Mouse (Mus musculus) liver, embryonic 15.5 days (tissue): ENCODE measurements around the gene 4930407I10Rik. TPM values are rescaled to one million over a fixed set of nuclear protein-coding genes. Genes with fewer than 3 reads are reported as not detected.

Experiments used
- ATAC-seq: fragments of 200-750 bp; cut with Nextera tagmentation; 2 replicates; pipeline ENCODE4 v1.8.0; 2017; ENCODE audit warnings: moderate number of reproducible peaks, mild to moderate bottlenecking, moderate library complexity; ENCODE audit not compliant: insufficient read depth
- H3K27ac ChIP-seq: fragments of 300-500 bp; sonication (generic); replicated peaks from 2 replicates; pipeline ENCODE4 v1.5.1; 2015; ENCODE audit warnings: mild to moderate bottlenecking, inconsistent platforms
- H3K27me3 ChIP-seq: fragments of 300-500 bp; sonication (generic); 2 replicates; pipeline ENCODE4 v1.6.1; 2015; ENCODE audit warnings: mild to moderate bottlenecking, inconsistent platforms
- H3K36me3 ChIP-seq: fragments of 300-500 bp; sonication (generic); replicated peaks from 2 replicates; pipeline ENCODE4 v1.6.1; 2015; ENCODE audit warnings: moderate library complexity, mild to moderate bottlenecking, inconsistent platforms
- H3K4me1 ChIP-seq: fragments of 300-500 bp; sonication (generic); replicated peaks from 2 replicates; pipeline ENCODE4 v1.6.1; 2015; ENCODE audit warnings: inconsistent platforms
- H3K4me2 ChIP-seq: fragments of 300-500 bp; sonication (generic); 2 replicates; pipeline ENCODE4 v1.6.1; 2015; ENCODE audit warnings: moderate library complexity, mild to moderate bottlenecking, inconsistent platforms
- H3K4me3 ChIP-seq: fragments of 300-500 bp; sonication (generic); replicated peaks from 2 replicates; pipeline ENCODE4 v1.5.1; 2015; ENCODE audit warnings: mild to moderate bottlenecking, inconsistent platforms
- H3K9ac ChIP-seq: fragments of 300-500 bp; sonication (generic); 2 replicates; pipeline ENCODE4 v1.6.1; 2015; ENCODE audit warnings: moderate library complexity, mild to moderate bottlenecking, inconsistent platforms
- H3K9me3 ChIP-seq: fragments of 300-500 bp; sonication (generic); replicated peaks from 2 replicates; pipeline ENCODE4 v1.6.1; 2016; ENCODE audit warnings: inconsistent platforms
- WGBS: fragments of 180-500 bp; shearing (Covaris S2); methylation state at CpG from one replicate; pipeline ENCODE4 v1.1.7; 2015; ENCODE audit warnings: mixed read lengths; ENCODE audit not compliant: insufficient replicate concordance; 5-methylcytosine and 5-hydroxymethylcytosine counted together
- polyA plus RNA-seq: library from polyadenylated mRNA; unstranded; fragments of >200 nt; fragmentation: Nextera tagmentation; extraction: Ambion mirVana; gene quantifications from 2 replicates; pipeline ENCODE4 v1.2.1, GENCODE M21; 2015

4930407I10Rik gene
- polyA plus RNA-seq, 1 experiment from 2014 or later = not detected

- 20% methylated on average over 8 of the region's 8 CpGs for WGBS
- H3K4me3 ChIP-seq = no peak overlapping the region
- H3K4me1 ChIP-seq = no peaks in the 10 kb centered on the region
- no peak overlapping the region for H3K9ac ChIP-seq
- peaks cover 8% of the 10 kb centered on the region; the same call in 1 of the 2 replicates for H3K27me3 ChIP-seq
- no peak overlapping the region for H3K4me2 ChIP-seq
- no peak for ATAC-seq
- H3K27ac ChIP-seq = no peak overlapping the region
- H3K9me3 ChIP-seq = no peaks in the 10 kb centered on the region
- H3K36me3 ChIP-seq = no peaks in the 10 kb centered on the region
Observed at GRCm38 (mm10) chr15:82106953-82107555, 48.1 kb downstream of the 4930407I10Rik start.

Other genes starting within 250 kb of the 4930407I10Rik start
- 11.1 and 12.2 TPM in 2 replicates for gene Tob2, start 200.4 kb upstream of the 4930407I10Rik start, polyA plus RNA-seq
- 91.3 and 103 TPM in 2 replicates for gene Phf5a, start 187.2 kb upstream of the 4930407I10Rik start, polyA plus RNA-seq
- gene Aco2, start 186.8 kb upstream of the 4930407I10Rik start, polyA plus RNA-seq = 98.9 and 107 TPM in 2 replicates
- 56.9 and 68.4 TPM in 2 replicates for gene Polr3h, start 132.9 kb upstream of the 4930407I10Rik start, polyA plus RNA-seq
- gene Csdc2, start 122.4 kb upstream of the 4930407I10Rik start, polyA plus RNA-seq = 0.91 and 0.96 TPM in 2 replicates
- 17.5 and 17.8 TPM in 2 replicates for gene Pmm1, start 98.2 kb upstream of the 4930407I10Rik start, polyA plus RNA-seq
- not detected in 2 replicates for gene 1700029P11Rik, start 78.6 kb upstream of the 4930407I10Rik start, polyA plus RNA-seq
- 50.2 and 51.8 TPM in 2 replicates for gene Xrcc6, start 71.3 kb upstream of the 4930407I10Rik start, polyA plus RNA-seq
- gene Desi1, start 25.3 kb upstream of the 4930407I10Rik start, polyA plus RNA-seq = 10.3 and 11.8 TPM in 2 replicates
- gene Snu13, start 11.6 kb upstream of the 4930407I10Rik start, polyA plus RNA-seq = 146 and 148 TPM in 2 replicates
- gene Mei1, start 10.8 kb downstream of the 4930407I10Rik start, polyA plus RNA-seq = not detected in 2 replicates
- gene Ccdc134, start 68.8 kb downstream of the 4930407I10Rik start, polyA plus RNA-seq = 7.0 and 7.7 TPM in 2 replicates
- gene Srebf2, start 88.0 kb downstream of the 4930407I10Rik start, polyA plus RNA-seq = 53.6 and 61.3 TPM in 2 replicates
- 0.08 and 0.12 TPM in 2 replicates for gene Shisa8, start 153.7 kb downstream of the 4930407I10Rik start, polyA plus RNA-seq
- 0.40 and 0.79 TPM in 2 replicates for gene Tnfrsf13c, start 165.2 kb downstream of the 4930407I10Rik start, polyA plus RNA-seq
- gene Cenpm, start 185.6 kb downstream of the 4930407I10Rik start, polyA plus RNA-seq = 32.8 and 33.7 TPM in 2 replicates
- gene 1500009C09Rik, start 193.2 kb downstream of the 4930407I10Rik start, polyA plus RNA-seq = not detected in 2 replicates
- 0.12 and 0.16 TPM in 2 replicates for gene Sept3, start 215.7 kb downstream of the 4930407I10Rik start, polyA plus RNA-seq
- gene Wbp2nl, start 239.8 kb downstream of the 4930407I10Rik start, polyA plus RNA-seq = 0.06 and 0.08 TPM in 2 replicates